Mouse (Mus musculus) liver, embryonic 13.5 days (tissue): ENCODE measurements at regions not wholly inside any gene's neighbourhood (a gene's known extent, or its start where the extent isn't known, plus 50 kb on each side); places are given as distances from the start of the nearest gene placed in this dataset.

Experiments used
- ATAC-seq: fragments of 200-750 bp; cut with Nextera tagmentation; 2 replicates; pipeline ENCODE4 v1.8.0; 2017; ENCODE audit warnings: low read depth, mild to moderate bottlenecking, moderate number of reproducible peaks, moderate library complexity
- DNase-seq: peaks from one replicate; pipeline ENCODE4 v3.0.0; 2022
- H3K27ac ChIP-seq: fragments of 300-500 bp; sonication (generic); 2 replicates; pipeline ENCODE4 v1.5.1; 2015; ENCODE audit warnings: moderate library complexity, mild to moderate bottlenecking, inconsistent platforms
- H3K27me3 ChIP-seq: fragments of 300-500 bp; sonication (generic); 2 replicates; pipeline ENCODE4 v1.6.1; 2015; ENCODE audit warnings: mild to moderate bottlenecking, inconsistent platforms
- H3K36me3 ChIP-seq: fragments of 300-500 bp; sonication (generic); 2 replicates; pipeline ENCODE4 v1.6.1; 2015; ENCODE audit warnings: mild to moderate bottlenecking, inconsistent platforms
- H3K4me1 ChIP-seq: fragments of 300-500 bp; sonication (generic); replicated peaks from 2 replicates; pipeline ENCODE4 v1.6.1; 2015; ENCODE audit warnings: inconsistent platforms
- H3K4me2 ChIP-seq: fragments of 300-500 bp; sonication (generic); 2 replicates; pipeline ENCODE4 v1.6.1; 2015; ENCODE audit warnings: inconsistent platforms, mild to moderate bottlenecking, moderate library complexity
- H3K4me3 ChIP-seq: fragments of 300-500 bp; sonication (generic); replicated peaks from 2 replicates; pipeline ENCODE4 v1.5.1; 2015; ENCODE audit warnings: mild to moderate bottlenecking, inconsistent platforms
- H3K9ac ChIP-seq: fragments of 300-500 bp; sonication (generic); 2 replicates; pipeline ENCODE4 v1.6.1; 2015; ENCODE audit warnings: mild to moderate bottlenecking, inconsistent platforms
- H3K9me3 ChIP-seq: fragments of 300-500 bp; sonication (generic); replicated peaks from 2 replicates; pipeline ENCODE4 v1.6.1; 2016; ENCODE audit warnings: inconsistent platforms
- WGBS: fragments of 180-500 bp; shearing (Covaris S2); methylation state at CpG from one replicate; pipeline ENCODE4 v1.1.7; 2015; ENCODE audit not compliant: insufficient replicate concordance; 5-methylcytosine and 5-hydroxymethylcytosine counted together

GRCm38 (mm10) chr1:69470614-69471250, 216.3 kb downstream of the Ikzf2 start:
- WGBS, result 65% methylated on average over 4 of the region's 4 CpGs
- no peak for ATAC-seq

GRCm38 (mm10) chr1:69469158-69469901, 217.7 kb downstream of the Ikzf2 start:
- Histone ChIP-seq H3K36me3 (no peaks in the 10 kb centered on the region), H3K4me2 (no peak overlapping the region), H3K9ac (no peak overlapping the region), H3K27ac (no peak overlapping the region), H3K9me3 (no peaks in the 10 kb centered on the region), H3K4me3 (no peak overlapping the region), H3K4me1 (no peaks in the 10 kb centered on the region), H3K27me3 (no peaks in the 10 kb centered on the region)
- ATAC-seq (no peak), DNase-seq (no peak)
- WGBS, result 64% methylated on average over 8 of the region's 8 CpGs

More at GRCm38 (mm10) chr1:69470614-69471250, 216.3 kb downstream of the Ikzf2 start:
- Histone ChIP-seq H3K4me1 (no peaks in the 10 kb centered on the region), H3K9me3 (no peaks in the 10 kb centered on the region), H3K27ac (no peak overlapping the region), H3K36me3 (no peaks in the 10 kb centered on the region), H3K27me3 (no peaks in the 10 kb centered on the region), H3K4me3 (no peak overlapping the region), H3K9ac (no peak overlapping the region), H3K4me2 (no peak overlapping the region)
- DNase-seq, result no peak

GRCm38 (mm10) chr1:69466534-69467275, 220.3 kb downstream of the Ikzf2 start:
- Histone ChIP-seq H3K4me1 (no peaks in the 10 kb centered on the region), H3K4me3 (no peak overlapping the region), H3K36me3 (no peaks in the 10 kb centered on the region), H3K27me3 (no peaks in the 10 kb centered on the region), H3K4me2 (no peak overlapping the region), H3K9ac (no peak overlapping the region), H3K27ac (no peak overlapping the region), H3K9me3 (no peaks in the 10 kb centered on the region)
- DNase-seq, result no peak
- WGBS, result 54% methylated on average over 5 of the region's 5 CpGs
- ATAC-seq, result no peak

GRCm38 (mm10) chr1:69461191-69461590, 225.9 kb downstream of the Ikzf2 start:
- WGBS, result 69% methylated on average over 3 of the region's 3 CpGs
- H3K27ac ChIP-seq, result no peak overlapping the region

GRCm38 (mm10) chr1:69459899-69460298, 227.1 kb downstream of the Ikzf2 start:
- no peak for DNase-seq
- H3K36me3 ChIP-seq, result no peaks in the 10 kb centered on the region
- H3K9me3 ChIP-seq, result no peaks in the 10 kb centered on the region
- no peaks in the 10 kb centered on the region for H3K27me3 ChIP-seq
- H3K4me1 ChIP-seq, result no peaks in the 10 kb centered on the region
- no peak overlapping the region for H3K9ac ChIP-seq
- no peak overlapping the region for H3K4me2 ChIP-seq
- ATAC-seq, result no peak
- H3K4me3 ChIP-seq, result no peak overlapping the region
- H3K27ac ChIP-seq, result no peak overlapping the region

More at GRCm38 (mm10) chr1:69461191-69461590, 225.9 kb downstream of the Ikzf2 start:
- no peaks in the 10 kb centered on the region for H3K9me3 ChIP-seq
- ATAC-seq, result no peak
- no peak overlapping the region for H3K4me3 ChIP-seq
- H3K36me3 ChIP-seq, result no peaks in the 10 kb centered on the region
- H3K4me1 ChIP-seq, result no peaks in the 10 kb centered on the region
- H3K27me3 ChIP-seq, result no peaks in the 10 kb centered on the region
- H3K9ac ChIP-seq, result no peak overlapping the region
- no peak overlapping the region for H3K4me2 ChIP-seq
- no peak for DNase-seq

- ATAC-seq, result no peak
- no peaks in the 10 kb centered on the region for H3K36me3 ChIP-seq
- DNase-seq, result no peak
These were observed 229.6 kb downstream of the Ikzf2 start for GRCm38 (mm10) chr1:69457471-69457870.

GRCm38 (mm10) chr1:69453991-69454390, 233.1 kb downstream of the Ikzf2 start:
- 51% methylated on average over 3 of the region's 3 CpGs for WGBS
- Histone ChIP-seq H3K4me3 (no peak overlapping the region), H3K4me1 (no peaks in the 10 kb centered on the region), H3K9ac (no peak overlapping the region), H3K4me2 (no peak overlapping the region), H3K9me3 (no peaks in the 10 kb centered on the region), H3K27ac (no peak overlapping the region), H3K36me3 (no peaks in the 10 kb centered on the region), H3K27me3 (no peaks in the 10 kb centered on the region)
- DNase-seq, result no peak
- no peak for ATAC-seq

More at GRCm38 (mm10) chr1:69457471-69457870, 229.6 kb downstream of the Ikzf2 start:
- Histone ChIP-seq H3K9me3 (no peaks in the 10 kb centered on the region), H3K9ac (no peak overlapping the region), H3K4me2 (no peak overlapping the region), H3K27me3 (no peaks in the 10 kb centered on the region), H3K4me3 (no peak overlapping the region), H3K4me1 (no peaks in the 10 kb centered on the region), H3K27ac (no peak overlapping the region)

GRCm38 (mm10) chr1:69452910-69453309, 234.1 kb downstream of the Ikzf2 start:
- H3K4me3 ChIP-seq, result no peak overlapping the region
- DNase-seq (no peak), ATAC-seq (no peak)

GRCm38 (mm10) chr1:69450455-69450854, 236.6 kb downstream of the Ikzf2 start:
- 41% methylated on average over 2 of the region's 2 CpGs for WGBS
- no peak overlapping the region for H3K9ac ChIP-seq

More at GRCm38 (mm10) chr1:69452910-69453309, 234.1 kb downstream of the Ikzf2 start:
- H3K36me3 ChIP-seq, result no peaks in the 10 kb centered on the region
- H3K4me1 ChIP-seq, result no peaks in the 10 kb centered on the region
- no peak overlapping the region for H3K4me2 ChIP-seq
- no peak overlapping the region for H3K9ac ChIP-seq
- no peaks in the 10 kb centered on the region for H3K9me3 ChIP-seq
- no peaks in the 10 kb centered on the region for H3K27me3 ChIP-seq
- no peak overlapping the region for H3K27ac ChIP-seq

GRCm38 (mm10) chr1:69447276-69447675, 239.8 kb downstream of the Ikzf2 start:
- Histone ChIP-seq H3K4me1 (no peaks in the 10 kb centered on the region), H3K9ac (no peak overlapping the region), H3K36me3 (no peaks in the 10 kb centered on the region), H3K27me3 (no peaks in the 10 kb centered on the region), H3K4me2 (no peak overlapping the region), H3K4me3 (no peak overlapping the region), H3K27ac (no peak overlapping the region), H3K9me3 (no peaks in the 10 kb centered on the region)
- no peak for DNase-seq
- WGBS, result 78% methylated on average over 5 of the region's 5 CpGs
- ATAC-seq, result no peak

More at GRCm38 (mm10) chr1:69450455-69450854, 236.6 kb downstream of the Ikzf2 start:
- H3K27ac ChIP-seq, result no peak overlapping the region
- no peak overlapping the region for H3K4me2 ChIP-seq
- no peaks in the 10 kb centered on the region for H3K27me3 ChIP-seq
- no peak for DNase-seq
- H3K4me3 ChIP-seq, result no peak overlapping the region
- no peaks in the 10 kb centered on the region for H3K4me1 ChIP-seq
- ATAC-seq, result no peak
- no peaks in the 10 kb centered on the region for H3K36me3 ChIP-seq
- no peaks in the 10 kb centered on the region for H3K9me3 ChIP-seq

- no peaks in the 10 kb centered on the region for H3K27me3 ChIP-seq
- no peaks in the 10 kb centered on the region for H3K4me1 ChIP-seq
- H3K4me2 ChIP-seq, result no peak overlapping the region
- H3K36me3 ChIP-seq, result no peaks in the 10 kb centered on the region
- no peak overlapping the region for H3K9ac ChIP-seq
- no peak overlapping the region for H3K4me3 ChIP-seq
- DNase-seq, result no peak
- no peaks in the 10 kb centered on the region for H3K9me3 ChIP-seq
- 70% methylated on average over 4 of the region's 4 CpGs for WGBS
- ATAC-seq, result no peak
- H3K27ac ChIP-seq, result no peak overlapping the region
These were observed 242.3 kb downstream of the Ikzf2 start for GRCm38 (mm10) chr1:69444722-69445121.
